Mouse (Mus musculus): ENCODE measurements around the gene Faap24.

GRCm38 (mm10) chr7:35379492-35380119 lies 17.0 kb downstream of the Faap24 start:
- TF ChIP-seq CHD2 (IDR thresholded peaks at IDR 0.05; ENCODE audit: low read depth, low read length) (no peak), HCFC1 (IDR thresholded peaks at IDR 0.05; ENCODE audit: borderline replicate concordance, insufficient read depth, low read length) (no peak), ZC3H11A (IDR thresholded peaks at IDR 0.05; ENCODE audit: borderline replicate concordance, low read depth, low read length) (no peak), MAFK (IDR thresholded peaks at IDR 0.05; ENCODE audit: insufficient read depth, low read depth, low read length) (no peak)

All from ES-E14 (cell line).